Mouse (Mus musculus) E14TG2a.4 (cell line): ENCODE measurements at regions not wholly inside any gene's neighbourhood (a gene's known extent, or its start where the extent isn't known, plus 50 kb on each side); places are given as distances from the start of the nearest gene placed in this dataset.

Experiments used
- CTCF ChIP-seq: conservative IDR thresholded peaks from 2 replicates; pipeline ENCODE4 v1.5.1; 2014; ENCODE audit warnings: low read length
- POU5F1 ChIP-seq: IDR thresholded peaks from 2 replicates; pipeline ENCODE4 v1.6.1; 2014; ENCODE audit warnings: low read length, borderline replicate concordance

DNA sequence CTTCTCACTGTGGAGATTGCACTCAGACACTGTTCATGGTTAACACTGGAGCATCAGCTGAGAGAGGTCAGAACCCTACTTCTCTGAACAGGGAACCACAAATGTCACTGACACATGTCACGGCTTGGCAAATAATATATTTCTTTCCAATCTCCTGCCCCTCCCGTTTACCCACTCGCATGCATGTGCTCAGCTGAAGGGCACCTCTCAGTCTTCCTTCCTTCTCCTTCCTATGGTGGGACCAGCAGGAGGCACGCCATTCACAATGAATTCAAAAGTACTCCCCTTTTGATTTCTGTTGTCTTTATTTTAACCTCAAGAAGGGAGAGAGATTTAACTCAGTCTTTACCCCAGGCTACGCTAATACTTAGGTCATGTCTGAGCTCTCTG, 481.0 kb downstream of the Prss52 start:
- TF ChIP-seq CTCF (no peak), POU5F1 (no peak)
